Mouse (Mus musculus) hindlimb bud, embryonic 11.5 days (tissue): ENCODE measurements around the gene Zfp111.

ENCODE experiments used
- DNase-seq: peaks from one replicate; pipeline ENCODE4 v3.0.0-alpha.2; 2012; ENCODE audit warnings: low read depth, low spot score; ENCODE audit errors: extremely low spot score

Zfp111 gene

GRCm38 (mm10) chr7:24211343-24211742 lies at the start of gene Zfp111:
Gene Zfp111, minus strand, starts transcription at chr7:24211443.
- DNase-seq, result no peak

GRCm38 (mm10) chr7:24260000-24260312 lies 48.7 kb upstream of the Zfp111 start:
- no peak for DNase-seq

DNA sequence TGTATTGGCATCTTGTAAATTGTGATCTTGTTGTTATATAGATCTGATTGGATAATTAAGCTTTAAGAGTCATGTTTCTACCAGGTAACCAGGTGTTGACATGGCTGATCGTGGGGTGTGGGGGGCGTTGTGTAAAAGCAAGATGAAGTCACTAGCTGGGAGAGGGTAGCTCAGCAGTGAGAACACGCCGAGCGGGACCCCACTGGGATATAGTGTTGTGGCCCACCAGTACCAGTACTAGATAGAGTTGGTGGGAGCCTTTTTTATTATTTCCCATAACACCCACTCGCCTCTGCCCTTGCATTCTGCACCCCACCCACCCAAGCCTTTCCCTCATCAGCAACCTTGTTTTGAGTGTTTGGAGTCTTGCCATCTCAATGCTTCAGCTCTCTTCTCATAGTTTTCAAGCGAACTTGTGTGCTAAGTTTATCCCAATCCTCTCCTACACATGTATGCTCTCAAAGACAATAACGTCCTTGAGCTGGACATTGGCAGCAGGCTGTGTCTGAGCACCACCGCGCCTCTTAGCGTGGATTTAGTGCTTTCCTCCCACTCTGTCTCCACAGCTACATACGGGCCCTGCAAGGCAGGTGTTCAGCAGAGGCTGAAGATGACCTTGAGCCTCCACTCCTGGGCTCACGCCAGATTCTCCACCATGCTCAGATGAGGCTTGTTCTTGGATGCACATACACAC lies 48.2 kb upstream of the Zfp111 start:
- no peak for DNase-seq

DNA sequence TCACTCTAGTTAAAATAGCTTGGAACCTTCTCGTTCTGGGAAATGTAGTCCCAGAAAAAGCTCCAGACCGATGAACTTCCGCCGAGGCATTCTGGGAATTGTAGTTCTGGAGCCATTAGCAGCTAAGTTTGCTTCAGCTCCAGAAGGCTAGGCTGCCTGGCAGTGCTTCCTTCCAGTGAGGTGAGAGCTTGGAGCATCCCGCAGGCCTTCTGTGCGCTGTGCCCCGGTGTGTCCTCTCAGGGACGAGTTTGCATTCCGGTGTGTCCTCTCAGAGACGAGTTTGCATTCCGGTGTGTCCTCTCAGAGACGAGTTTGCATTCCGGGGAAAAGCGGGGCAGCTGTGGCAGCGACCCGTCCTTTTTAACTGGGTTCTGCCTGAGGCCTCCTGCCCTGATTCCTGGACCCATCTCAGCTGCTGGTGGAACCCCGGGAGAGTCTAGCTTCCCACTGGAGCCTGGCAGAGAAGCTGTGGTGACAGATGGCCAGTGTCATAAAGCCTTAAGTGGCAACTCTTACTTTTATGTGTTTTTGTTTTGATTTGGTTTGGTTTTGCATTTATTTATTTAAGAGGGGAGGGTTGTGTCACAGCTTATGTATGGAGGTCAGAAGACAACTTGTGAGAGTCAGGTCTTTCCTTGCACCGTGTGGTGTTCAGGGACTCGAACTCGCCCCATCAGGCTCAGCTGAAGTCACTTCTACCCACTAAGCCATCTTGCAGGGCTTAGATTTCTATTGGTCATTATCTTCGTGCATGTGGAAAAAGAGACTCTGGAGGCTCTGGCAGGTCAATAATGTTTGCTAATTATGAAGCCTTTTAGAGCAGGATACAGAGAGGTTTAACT lies 43.6 kb upstream of the Zfp111 start, which contains the start of gene Zfp108:
TSS of gene Zfp108 (plus strand) at position 162 of the 842 bp plus-strand sequence.
- peak; percentile 61 for DNase-seq

DNA sequence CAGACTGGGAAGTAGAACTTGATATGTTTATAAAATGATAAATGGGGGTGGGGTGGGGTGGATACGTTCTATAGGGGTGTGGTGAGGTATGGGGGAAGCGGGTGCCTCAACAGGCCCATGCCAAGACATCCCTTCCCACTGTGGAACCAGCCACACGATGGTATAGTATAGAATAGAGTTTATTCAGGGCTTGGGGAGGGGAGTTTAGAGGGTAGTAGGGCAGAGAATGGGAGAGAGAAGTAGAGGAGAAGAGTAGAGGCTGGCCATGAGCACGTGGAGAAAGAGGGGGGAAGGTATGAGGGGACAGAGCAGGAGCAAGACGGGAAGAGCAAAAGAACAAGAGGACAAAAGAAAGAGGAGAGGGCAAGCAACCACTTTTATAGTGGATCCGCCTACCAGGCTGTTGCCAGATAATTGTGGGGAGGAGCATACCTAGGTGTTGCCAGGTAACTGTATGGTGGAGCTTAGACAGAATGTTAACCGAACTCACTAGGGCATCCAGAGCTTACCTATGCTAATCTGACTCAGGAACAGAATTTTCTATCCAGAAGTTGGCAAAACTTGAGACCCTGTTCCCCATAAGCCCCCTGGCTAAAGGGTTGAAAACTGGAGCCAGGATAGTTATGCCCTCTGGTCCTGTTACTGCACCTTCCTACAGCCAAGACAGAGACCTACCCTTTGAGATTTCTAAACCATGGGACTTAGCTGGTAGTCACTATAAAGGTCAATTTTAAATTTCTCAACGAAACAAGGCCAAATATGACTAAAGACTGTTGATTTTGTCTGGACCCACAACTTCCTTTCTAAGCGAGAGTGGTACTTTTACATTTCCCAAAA lies 42.8 kb upstream of the Zfp111 start:
- DNase-seq, result no peak

GRCm38 (mm10) chr7:24237040-24237791 lies 26.0 kb upstream of the Zfp111 start, which contains the start of gene Zfp109:
Gene Zfp109, minus strand, starts transcription at chr7:24237560.
- DNase-seq, result peak; percentile 41

DNA sequence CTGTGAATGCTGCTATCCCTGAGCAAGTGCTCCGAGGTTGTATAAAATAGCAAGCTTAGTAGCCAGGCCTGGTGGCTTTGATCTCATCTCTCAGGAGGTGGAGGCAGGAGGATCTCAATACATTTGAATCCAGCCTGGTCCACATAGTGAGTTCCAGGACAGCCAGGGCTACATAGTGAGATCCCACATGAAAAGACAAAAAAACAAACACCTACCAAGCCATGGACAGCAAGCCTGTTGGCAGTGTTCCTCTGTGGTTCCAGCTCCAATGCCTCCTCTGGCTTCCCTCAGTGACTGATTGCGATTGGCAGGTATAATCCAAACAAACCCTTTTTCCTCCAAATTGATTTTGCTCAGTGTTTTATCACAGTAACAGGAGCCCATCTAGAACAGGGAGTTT lies 947 bp downstream of the Zfp111 start:
- no peak for DNase-seq

DNA sequence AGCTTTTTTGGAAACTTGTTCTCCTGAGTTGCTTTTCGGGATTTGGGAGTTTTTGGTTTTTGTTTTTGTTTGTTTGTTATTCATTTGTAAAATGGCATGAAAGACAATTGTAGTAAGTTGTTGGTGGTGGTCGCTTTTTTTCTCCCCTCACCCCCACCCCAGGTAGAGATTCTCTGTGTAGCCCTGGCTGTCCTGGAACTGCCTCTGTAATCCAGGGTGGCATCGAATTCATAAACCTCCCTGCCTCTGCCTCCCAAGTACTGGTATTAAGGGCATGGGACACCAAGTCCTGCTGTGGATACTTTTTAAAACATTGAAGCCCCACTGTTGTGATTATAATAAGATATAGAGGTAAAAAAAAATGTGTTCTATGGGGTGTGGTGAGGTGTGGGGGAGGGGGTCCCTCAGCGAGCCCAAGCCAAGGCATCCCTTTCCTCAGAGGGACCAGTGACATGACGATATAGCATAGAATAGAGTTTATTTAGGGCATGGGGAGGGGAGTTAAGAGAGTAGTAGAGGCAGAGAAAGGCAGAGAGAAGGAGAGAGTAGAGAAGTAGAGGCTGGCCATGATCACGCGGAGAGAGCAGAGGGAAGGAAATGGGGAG lies 2.9 kb downstream of the Zfp111 start:
- no peak for DNase-seq

- peak; percentile 68 for DNase-seq
Measured at GRCm38 (mm10) chr7:24207488-24208261, 3.6 kb downstream of the Zfp111 start.

- no peak for DNase-seq
Measured at GRCm38 (mm10) chr7:24196961-24197360, 14.3 kb downstream of the Zfp111 start.

DNA sequence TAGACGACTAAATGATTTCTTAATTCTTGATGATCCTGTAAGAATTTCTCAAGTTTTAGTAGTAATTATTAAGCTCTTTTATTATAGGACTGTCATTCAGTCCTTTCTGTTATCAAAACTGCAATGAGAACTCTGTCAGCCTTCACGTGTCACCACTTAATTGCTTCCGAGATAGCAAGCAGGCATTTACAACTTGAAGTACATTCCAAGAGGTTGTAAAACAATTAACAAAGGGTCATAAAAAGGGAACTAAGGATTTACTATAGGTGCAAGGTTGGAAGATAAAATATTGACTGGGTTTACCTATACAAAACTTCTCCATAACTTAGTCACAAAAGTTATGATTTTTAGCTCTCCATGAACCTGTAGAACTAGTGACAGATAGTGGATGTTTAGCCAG lies 18.1 kb downstream of the Zfp111 start:
- no peak for DNase-seq

DNA sequence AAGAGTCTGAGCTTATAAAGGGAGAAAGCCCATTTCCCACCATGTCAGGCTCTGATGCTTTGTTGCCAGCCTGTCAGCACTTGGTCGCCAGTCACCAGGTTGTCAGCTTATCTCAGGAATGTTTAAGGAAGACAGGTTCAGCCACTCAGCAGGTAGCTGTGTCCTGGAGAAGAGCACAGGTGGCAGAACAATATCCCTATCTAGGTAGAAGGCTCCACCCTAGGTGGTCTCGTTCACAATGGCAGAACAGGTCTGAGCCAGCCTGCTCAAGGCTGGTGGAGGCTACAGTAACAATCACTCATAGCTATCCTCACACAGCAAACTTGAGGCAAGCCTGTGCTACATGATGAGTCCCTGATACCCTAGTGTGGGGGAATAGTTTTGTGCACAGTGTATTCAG lies 19.9 kb downstream of the Zfp111 start:
- DNase-seq, result no peak

DNA sequence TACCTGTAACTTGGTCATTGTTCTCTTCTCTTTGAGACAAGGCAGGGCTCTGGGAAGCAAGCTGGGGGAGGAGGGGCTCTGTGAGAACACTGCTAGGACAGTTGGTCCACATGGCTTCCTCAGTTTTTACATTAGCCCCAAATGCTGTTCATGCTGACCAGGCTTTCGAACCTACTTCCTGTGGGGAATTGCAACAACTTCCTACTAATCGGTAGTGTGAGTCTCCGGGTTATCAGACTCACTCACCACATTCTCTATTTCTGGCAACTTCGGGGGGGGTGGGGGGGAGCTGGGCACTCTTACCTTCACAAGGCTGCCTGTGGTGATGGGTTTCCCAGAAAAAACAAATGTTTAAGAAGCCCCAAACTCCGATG lies 21.7 kb downstream of the Zfp111 start:
- no peak for DNase-seq

GRCm38 (mm10) chr7:24188901-24189570 lies 22.2 kb downstream of the Zfp111 start:
- DNase-seq, result no peak

- no peak for DNase-seq
Measured at GRCm38 (mm10) chr7:24187611-24188010, 23.6 kb downstream of the Zfp111 start.

DNA sequence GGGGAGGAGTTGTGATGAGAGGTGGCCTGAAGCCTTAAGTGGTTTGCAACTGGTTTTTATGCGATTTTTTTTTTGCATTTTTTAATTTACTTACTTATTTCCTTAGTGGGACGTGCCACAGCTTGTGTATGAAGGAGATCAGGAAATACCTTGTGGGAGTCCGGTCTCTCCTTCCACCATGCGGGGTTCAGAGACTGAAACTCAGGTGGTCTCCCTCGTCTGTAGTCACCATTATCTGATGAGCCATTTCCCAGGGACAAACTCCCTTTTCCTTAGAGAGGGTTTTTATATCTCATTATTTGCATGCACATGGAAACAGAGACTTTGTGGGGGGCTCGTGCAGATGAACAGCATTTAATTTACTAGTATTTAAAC lies 35.9 kb downstream of the Zfp111 start:
- DNase-seq, result no peak

DNA sequence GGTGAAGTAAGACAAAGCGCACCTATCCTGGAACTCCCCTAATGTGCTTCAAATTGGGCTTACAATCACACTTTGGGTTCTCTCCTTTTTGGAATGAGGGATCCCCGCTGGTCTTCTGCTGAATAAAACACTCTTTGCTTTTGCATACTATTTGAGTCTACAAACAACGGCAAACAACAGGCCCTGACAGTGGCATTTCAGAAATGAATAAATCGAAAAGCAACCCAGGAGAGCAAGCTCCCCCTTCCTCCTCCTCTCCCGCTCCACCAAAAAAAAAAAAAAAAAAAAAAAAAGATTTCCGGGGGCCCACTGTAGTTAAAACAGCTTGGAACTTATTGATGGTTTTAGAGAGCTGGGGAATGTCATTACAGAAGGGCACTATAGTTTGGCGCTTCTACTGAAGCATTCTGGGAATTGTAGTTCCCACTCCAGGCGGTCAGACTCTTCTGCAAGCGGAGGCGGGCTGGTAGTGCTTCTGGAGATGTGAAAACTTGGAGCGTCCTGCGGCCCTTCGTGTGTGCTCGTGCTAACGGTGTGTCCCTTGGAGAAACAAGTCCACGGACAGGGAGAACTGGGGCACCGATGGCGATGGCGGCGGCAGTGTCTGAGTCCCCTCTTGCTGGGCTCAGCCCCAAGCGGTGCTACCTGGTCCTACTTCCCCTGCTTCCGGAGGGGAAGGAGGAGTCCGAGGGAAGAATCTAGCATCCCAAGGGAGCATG lies 36.5 kb downstream of the Zfp111 start, which contains the start of gene Zfp114:
TSS of gene Zfp114 (plus strand) at position 443 of the 719 bp plus-strand sequence.
- peak; percentile 44 for DNase-seq

DNA sequence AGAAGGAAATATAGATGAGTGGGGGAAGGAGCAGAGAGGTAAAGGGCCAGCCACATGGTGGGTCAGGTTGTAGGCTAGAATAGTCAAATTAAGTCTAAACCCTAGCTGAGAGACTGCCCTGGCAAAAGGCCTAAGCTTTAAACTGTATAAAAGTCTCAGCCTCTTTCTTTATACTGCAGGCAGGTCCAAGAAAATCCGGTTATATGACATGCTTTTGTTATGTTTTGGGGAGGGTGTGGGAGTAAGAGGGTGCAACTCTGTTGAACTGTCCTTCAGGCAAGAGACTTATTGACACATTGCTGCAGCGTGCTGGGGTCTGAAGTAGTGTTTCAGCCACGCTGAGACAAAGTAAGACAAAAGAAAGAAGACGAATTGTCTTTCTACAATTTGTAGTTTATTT lies 39.1 kb downstream of the Zfp111 start:
- DNase-seq, result no peak
